Mouse (Mus musculus): ENCODE data around the gene Meis3.

Meis3 gene

GRCm38 (mm10) chr7:16213196-16213595 lies 38.3 kb downstream of the Meis3 start:
- DNase-seq = no peak

- DNase-seq = no peak
Observed at GRCm38 (mm10) chr7:16213986-16214385, 39.1 kb downstream of the Meis3 start.

- peak; percentile 97 for DNase-seq
Observed at GRCm38 (mm10) chr7:16221582-16222272, 46.8 kb downstream of the Meis3 start, which contains the start of gene Dhx34. TSS of gene Dhx34 (minus strand) at chr7:16222037.

- no peak for DNase-seq
Observed at GRCm38 (mm10) chr7:16229869-16230268, 55.0 kb downstream of the Meis3 start.

Data from cerebellum, adult 9-11 months (tissue).